In genomic region chr1:125437927-125438326, GRCm38 (mm10) we compare ENCODE assay signal across 15 mouse cellular contexts. TPM values are rescaled to one million over a fixed set of nuclear protein-coding genes. Genes with fewer than 3 reads are reported as not detected.
DNase-seq lines count a peak whose midpoint lies in the region; ATAC-seq and TF ChIP-seq lines count a peak whose summit lies in the region.
"Had no signal": no experiment of that assay in that cellular context is flagged by ENCODE, and none has a peak within 500 bp of the region (broad histone marks: within the 10 kb centered on the region; RNA-seq: fewer than 3 reads in every experiment).

No protein-coding gene starts in this region.

- no peak overlapping the region for H3K27ac ChIP-seq in thymus, adult 2 months (ENCODE audit: control insufficient read depth, insufficient read depth, low read length)
- H3K27ac ChIP-seq: midbrain, embryonic 13.5 days; neural tube, embryonic 13.5 days; stomach, embryonic 15.5 days had no signal

- no peaks in the 10 kb centered on the region for H3K36me3 ChIP-seq in thymus, adult 2 months (ENCODE audit: control insufficient read depth, insufficient read depth, low read length)
- H3K36me3 ChIP-seq in megakaryocyte, embryonic 14.5 days (replicated peaks; ENCODE audit: low read length), result no peaks in the 10 kb centered on the region
- H3K36me3 ChIP-seq: midbrain, embryonic 13.5 days; neural tube, embryonic 13.5 days; stomach, embryonic 15.5 days had no signal

- DNase-seq in CD4-positive, CD25-positive, alpha-beta regulatory T cell, adult 2 months (ENCODE audit: low read depth, low spot score), result peak; percentile 57
- peak; percentile 31 for DNase-seq in thymus, adult 2 months
- no peak for DNase-seq in thymus, postnatal 0 days (ENCODE audit: low spot score)
- DNase-seq in thymus, postnatal 4 days, result peak; percentile 31
- DNase-seq in testis, postnatal 14 days (ENCODE audit: low spot score), result no peak
- no peak for DNase-seq in testis, postnatal 10 days (ENCODE audit: low spot score)
- DNase-seq: cerebellum, adult 8-10 months; kidney, adult 11 months; lung, embryonic 14.5 days; retina, postnatal 1 day had no signal

- no peaks in the 10 kb centered on the region for H3K9me3 ChIP-seq in megakaryocyte, embryonic 14.5 days
- H3K9me3 ChIP-seq: midbrain, embryonic 13.5 days; neural tube, embryonic 13.5 days; stomach, embryonic 15.5 days had no signal

- H3K4me1 ChIP-seq in thymus, adult 2 months (replicated peaks; ENCODE audit: control insufficient read depth, insufficient read depth, low read length), result peaks cover 21% of the 10 kb centered on the region
- peaks cover 62% of the 10 kb centered on the region for H3K4me1 ChIP-seq in megakaryocyte, embryonic 14.5 days
- H3K4me1 ChIP-seq: stomach, embryonic 15.5 days had no signal

- ATAC-seq in CD4-positive, CD25-positive, alpha-beta regulatory T cell, adult 4 months, result no peak
- ATAC-seq: midbrain, embryonic 13.5 days had no signal

- WGBS in thymus, adult 2 months, result 10% methylated on average over 3 of the region's 3 CpGs

- no peak overlapping the region for H3K4me3 ChIP-seq in thymus, adult 2 months (ENCODE audit: control insufficient read depth, insufficient read depth, low read length)
- H3K4me3 ChIP-seq in megakaryocyte, embryonic 14.5 days (replicated peaks), result peak overlapping the region; percentile 46
- H3K4me3 ChIP-seq: midbrain, embryonic 13.5 days; neural tube, embryonic 13.5 days; stomach, embryonic 15.5 days had no signal

- no peaks in the 10 kb centered on the region for H3K27me3 ChIP-seq in thymus, adult 2 months (ENCODE audit: control insufficient read depth, insufficient read depth, low read length)
- no peaks in the 10 kb centered on the region for H3K27me3 ChIP-seq in megakaryocyte, embryonic 14.5 days (replicated peaks)
- H3K27me3 ChIP-seq: midbrain, embryonic 13.5 days; stomach, embryonic 15.5 days had no signal

- no peak for TF ChIP-seq CTCF in thymus, adult 2 months (IDR thresholded peaks at IDR 0.05; ENCODE audit: borderline replicate concordance, control insufficient read depth, extremely low read depth, insufficient read depth, low read length, poor library complexity)

- TF ChIP-seq POLR2A in thymus, adult 2 months (IDR thresholded peaks at IDR 0.05; ENCODE audit: control insufficient read depth, extremely low read depth, insufficient read depth, low read length, poor library complexity), result no peak

RNA-seq across cellular contexts. Expression of gene Actr3, which starts 2.4 kb away (rescaled TPM):
- polyA plus RNA-seq in CD4-positive, CD25-positive, alpha-beta regulatory T cell, adult 4 months (2017; shearing (Covaris generic)), result 100 to 1,000 TPM; 428 to 528 TPM
- 128 TPM in 2 replicates for polyA plus RNA-seq in thymus, adult 2 months (2012; rRNA removed)
- 462 and 483 TPM in 2 replicates for polyA plus RNA-seq in thymus, postnatal 0 days (2015; fragmentation: Nextera tagmentation; extraction: Ambion mirVana)
- 218 and 269 TPM in 2 replicates for polyA plus RNA-seq in megakaryocyte, embryonic 14.5 days (2012; ENCODE audit: insufficient read depth, low replicate concordance)

Comparison
In these comparisons a context has a peak if more than half of its experiments do, and no peak if none do; other contexts are left out.
1. DNase-seq: peak in CD4-positive, CD25-positive, alpha-beta regulatory T cell, adult 2 months (single experiment), thymus, adult 2 months (single experiment) and thymus, postnatal 4 days (single experiment); none in thymus, postnatal 0 days (single experiment), testis, postnatal 14 days (single experiment) and testis, postnatal 10 days (single experiment).